Mouse (Mus musculus) olfactory bulb, adult 2 months (tissue): ENCODE measurements at regions not wholly inside any gene's neighbourhood (a gene's known extent, or its start where the extent isn't known, plus 50 kb on each side); places are given as distances from the start of the nearest gene placed in this dataset.

Source experiments
- H3K27ac ChIP-seq: fragments of 200-500 bp; 2 replicates; pipeline ENCODE4 v1.5.1; 2012; ENCODE audit warnings: low read depth, low read length; ENCODE audit not compliant: insufficient read depth
- H3K4me1 ChIP-seq: fragments of 200-500 bp; 2 replicates; pipeline ENCODE4 v1.6.1; 2012; ENCODE audit warnings: low read length; ENCODE audit not compliant: control insufficient read depth, insufficient read depth
- H3K4me3 ChIP-seq: fragments of 200-500 bp; 2 replicates; pipeline ENCODE4 v1.5.1; 2012; ENCODE audit warnings: mild to moderate bottlenecking, low read depth, low read length, moderate library complexity; ENCODE audit not compliant: insufficient read depth
- CTCF ChIP-seq: fragments of 200-500 bp; IDR thresholded peaks from 2 replicates; pipeline ENCODE4 v1.5.1; 2012; ENCODE audit warnings: low read depth, mild to moderate bottlenecking, low read length, moderate library complexity; ENCODE audit not compliant: insufficient read depth
- POLR2A ChIP-seq: fragments of 200-500 bp; IDR thresholded peaks from 2 replicates; pipeline ENCODE4 v1.6.1; 2012; ENCODE audit warnings: mild to moderate bottlenecking, low read depth, low read length, moderate library complexity; ENCODE audit not compliant: insufficient read depth
- WGBS: fragments of 180-500 bp; shearing (Covaris S2); methylation state at CpG from one replicate; pipeline ENCODE4 v1.1.7; 2018; 5-methylcytosine and 5-hydroxymethylcytosine counted together

DNA sequence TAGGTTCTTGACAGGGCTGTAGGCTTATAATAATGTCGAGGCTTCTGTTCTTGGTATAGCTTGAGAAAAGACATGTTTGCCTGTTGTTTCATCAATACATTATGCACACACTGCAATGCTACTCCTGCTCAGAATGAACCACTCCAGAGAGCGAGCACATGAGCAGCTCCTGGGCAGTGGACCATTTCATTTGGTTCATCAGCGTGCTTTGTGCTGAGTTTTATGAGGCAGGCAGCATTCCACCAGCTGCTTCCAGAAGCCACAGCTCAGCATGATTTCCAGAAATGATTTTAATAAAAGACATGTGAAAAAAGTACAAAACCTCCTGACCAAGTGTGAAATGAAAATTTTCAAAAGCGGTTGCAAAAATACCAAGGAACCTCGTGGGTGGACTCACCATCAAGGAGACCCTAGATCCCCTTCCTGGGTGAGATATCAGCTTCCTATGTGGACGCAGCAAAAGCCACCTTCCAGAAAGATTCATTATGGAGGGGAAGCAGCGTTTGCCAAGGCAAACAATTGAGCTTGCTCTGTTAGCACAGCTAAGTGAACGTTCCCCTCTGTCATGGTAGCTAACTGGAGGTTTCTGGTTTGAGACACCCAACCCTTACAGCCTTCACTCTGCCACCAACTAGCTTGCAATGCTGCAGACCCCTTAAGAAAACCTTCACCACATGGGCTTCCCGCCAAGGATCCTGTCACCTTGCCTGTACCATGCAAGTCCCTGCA is 104.1 kb downstream of the Cxcl12 start:
- Histone ChIP-seq H3K4me3 (no peak overlapping the region), H3K4me1 (peaks cover 8% of the 10 kb centered on the region), H3K27ac (no peak overlapping the region)
- WGBS, result 79% methylated on average over 9 of the region's 9 CpGs
- TF ChIP-seq POLR2A (no peak), CTCF (no peak)

DNA sequence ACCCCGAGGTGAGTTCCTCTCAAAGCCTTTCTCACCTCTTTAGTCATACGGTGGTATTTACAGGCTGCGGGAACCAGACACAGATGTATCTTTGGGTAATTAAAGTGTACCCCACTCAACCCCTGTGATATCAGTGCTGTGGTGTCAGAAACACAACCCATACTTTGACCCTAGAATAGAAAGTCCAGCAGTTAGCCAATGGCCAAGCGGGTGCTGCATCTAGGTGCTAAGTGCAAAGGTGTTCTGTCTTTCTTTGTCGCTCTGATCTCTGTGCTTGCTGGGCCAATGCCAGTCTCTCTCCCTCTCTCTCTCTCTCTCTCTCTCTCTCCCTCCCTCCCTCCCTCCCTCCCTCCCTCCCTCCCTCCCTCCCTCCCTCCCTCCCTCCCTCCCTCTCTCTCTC is 107.6 kb downstream of the Cxcl12 start:
- 88% methylated on average over 5 of the region's 5 CpGs for WGBS
- TF ChIP-seq POLR2A, result no peak
- TF ChIP-seq CTCF, result no peak
- peaks cover 8% of the 10 kb centered on the region for H3K4me1 ChIP-seq
- H3K4me3 ChIP-seq, result no peak overlapping the region
- no peak overlapping the region for H3K27ac ChIP-seq

DNA sequence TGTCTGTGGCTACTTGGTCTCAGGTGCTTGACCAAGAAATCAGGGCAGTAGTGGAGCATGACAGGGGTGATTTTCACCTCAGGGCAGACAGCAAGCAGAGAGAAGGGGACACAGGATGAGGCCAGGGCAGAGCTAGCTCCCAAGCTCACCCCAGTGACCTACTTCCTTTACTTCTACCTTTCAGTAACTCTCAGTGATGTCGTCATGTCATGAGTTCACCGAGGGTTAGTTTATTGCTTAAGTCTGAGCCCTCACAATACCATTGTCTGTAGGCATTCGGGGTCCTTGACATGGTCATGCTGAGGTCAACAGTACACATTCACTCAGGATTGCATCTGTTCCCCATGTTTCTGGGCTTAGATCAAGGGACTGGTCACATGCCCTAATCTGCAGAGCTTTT is 108.5 kb downstream of the Cxcl12 start:
- no peak overlapping the region for H3K27ac ChIP-seq
- peaks cover 1% of the 10 kb centered on the region; the same call in 1 of the 2 replicates for H3K4me1 ChIP-seq
- no peak overlapping the region for H3K4me3 ChIP-seq
- TF ChIP-seq POLR2A, result no peak
- no peak for TF ChIP-seq CTCF
- WGBS, result 86% methylated on average over 3 of the region's 3 CpGs

DNA sequence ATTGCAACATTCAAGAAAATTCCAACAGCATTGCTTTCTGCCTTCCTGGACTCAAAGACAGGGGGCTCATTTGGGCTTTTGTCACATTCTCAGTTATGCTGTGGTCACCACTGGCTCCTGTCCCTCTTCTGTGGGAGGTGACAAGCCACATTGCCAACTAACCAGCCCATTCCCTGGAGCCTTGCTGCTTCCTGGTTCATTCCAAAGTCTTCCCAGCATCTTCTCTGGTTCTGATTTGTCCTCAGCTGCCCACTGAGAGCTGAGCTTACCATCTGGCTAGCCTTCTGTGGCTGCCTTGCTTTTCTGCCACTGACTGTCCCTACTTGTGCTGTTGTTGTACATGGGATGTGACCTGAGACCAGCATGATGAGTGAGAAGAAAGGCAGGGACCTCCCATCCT is 111.0 kb downstream of the Cxcl12 start:
- Histone ChIP-seq H3K4me3 (no peak overlapping the region), H3K4me1 (no peaks in the 10 kb centered on the region), H3K27ac (no peak overlapping the region)
- TF ChIP-seq CTCF (no peak), POLR2A (no peak)

DNA sequence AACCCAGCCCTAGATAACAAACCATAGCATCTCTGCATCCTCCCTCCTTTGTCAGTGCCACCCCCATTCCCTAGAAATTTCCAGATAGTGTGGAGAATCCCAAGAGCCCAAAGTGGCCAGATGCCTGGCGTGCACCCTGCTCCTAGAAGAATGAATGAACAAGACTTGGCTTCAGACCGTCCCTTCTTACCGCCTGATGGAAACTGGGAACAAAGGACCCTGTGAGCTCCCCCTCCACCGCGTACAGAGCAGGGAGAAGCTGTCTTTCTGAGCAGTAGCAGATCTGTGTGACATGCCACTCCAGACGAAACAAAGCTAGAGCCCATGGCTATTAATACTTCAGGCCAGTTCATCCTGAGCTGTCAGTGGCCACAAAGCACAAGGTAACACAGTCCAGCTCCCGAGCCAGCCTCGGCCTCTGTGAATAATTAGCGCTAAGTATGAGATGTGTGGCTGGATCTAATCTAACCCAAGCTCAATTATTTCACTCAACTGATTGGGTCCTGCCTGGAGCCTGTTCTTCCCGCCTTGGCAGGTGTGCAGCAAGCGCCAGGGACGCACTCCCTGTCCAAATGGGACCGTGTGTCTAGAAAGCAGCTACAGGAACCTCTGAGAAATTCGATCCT is 111.6 kb downstream of the Cxcl12 start:
- H3K4me3 ChIP-seq, result no peak overlapping the region
- H3K4me1 ChIP-seq, result no peaks in the 10 kb centered on the region
- no peak overlapping the region for H3K27ac ChIP-seq
- 66% methylated on average over 14 of the region's 14 CpGs for WGBS
- TF ChIP-seq CTCF (no peak), POLR2A (no peak)

DNA sequence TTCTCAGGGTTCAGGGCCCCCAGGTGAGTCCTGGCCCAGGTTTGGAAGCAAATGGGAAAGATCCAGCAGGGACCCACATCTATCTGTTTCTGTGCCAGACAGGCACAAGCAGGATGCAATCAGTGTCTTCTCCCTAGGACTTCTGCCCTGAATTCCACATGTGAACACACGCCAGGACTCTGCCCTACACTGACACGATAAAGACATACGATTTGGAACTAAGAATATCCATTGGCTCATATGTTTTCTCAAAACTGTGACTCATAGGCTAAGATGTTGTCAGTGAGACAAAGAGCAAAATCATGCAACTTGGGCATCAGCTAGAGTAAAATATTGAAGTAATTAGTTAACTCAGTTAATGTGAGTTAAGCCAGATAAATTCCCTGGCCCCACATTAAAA is 112.6 kb downstream of the Cxcl12 start:
- no peaks in the 10 kb centered on the region for H3K4me1 ChIP-seq
- no peak overlapping the region for H3K27ac ChIP-seq
- TF ChIP-seq POLR2A (no peak), CTCF (no peak)
- no peak overlapping the region for H3K4me3 ChIP-seq
- WGBS, result 54% methylated on average over 3 of the region's 3 CpGs

DNA sequence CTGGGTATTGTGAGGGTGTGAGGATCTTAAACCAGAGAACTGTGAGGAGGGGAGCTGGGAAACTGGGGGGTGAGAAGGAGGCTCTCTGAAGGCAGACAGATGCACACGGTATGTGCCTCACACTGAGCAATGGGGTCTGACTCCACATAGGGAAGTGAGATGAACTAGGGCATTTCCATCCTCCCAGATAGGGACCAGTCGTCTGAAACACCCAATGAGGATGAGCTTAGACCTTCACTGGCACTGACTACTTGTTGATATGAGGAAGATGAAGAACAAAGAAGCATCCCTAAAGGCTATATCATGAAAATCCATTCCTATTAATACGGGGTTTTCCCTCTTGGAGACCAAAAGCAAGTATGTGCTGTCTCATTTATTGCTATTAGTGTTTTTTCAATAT is 115.3 kb downstream of the Cxcl12 start:
- Histone ChIP-seq H3K4me3 (no peak overlapping the region), H3K4me1 (no peaks in the 10 kb centered on the region), H3K27ac (no peak overlapping the region)
- TF ChIP-seq CTCF (no peak), POLR2A (no peak)
- WGBS, result 84% methylated on average over 3 of the region's 3 CpGs

DNA sequence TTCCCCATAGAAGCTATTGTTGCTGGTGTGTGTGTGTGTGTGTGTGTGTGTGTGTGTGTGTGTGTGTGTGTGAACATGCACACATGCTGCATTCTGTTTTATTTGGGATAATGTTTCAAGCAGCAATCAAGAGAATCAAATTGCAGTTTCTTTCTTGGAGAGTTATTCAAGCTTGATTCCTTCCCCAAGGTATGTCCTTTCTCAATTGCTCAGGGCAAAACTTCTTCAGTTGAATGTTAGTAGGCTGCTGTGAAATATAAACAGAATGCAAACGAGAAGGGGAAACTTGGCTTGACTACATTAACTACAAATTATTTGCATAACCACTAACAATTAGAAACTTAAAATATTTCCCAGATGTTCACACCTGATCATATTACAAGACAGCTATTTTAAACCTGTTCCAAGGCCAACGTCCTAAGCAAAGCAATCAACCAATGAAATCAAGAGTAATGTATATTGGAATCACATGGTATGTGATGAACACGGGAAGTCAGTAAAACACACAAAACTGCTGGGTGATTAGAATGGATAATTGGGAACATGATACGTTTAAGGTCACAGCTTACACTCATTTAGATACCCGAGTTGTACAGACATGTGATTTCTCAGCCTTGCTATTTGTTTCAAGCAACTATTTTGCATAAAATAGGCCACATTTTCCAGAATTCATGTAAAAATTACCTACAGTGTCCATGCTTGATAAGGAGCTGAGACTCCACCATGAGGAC is 116.2 kb downstream of the Cxcl12 start:
- WGBS, result 73% methylated on average over 5 of the region's 5 CpGs
- H3K27ac ChIP-seq, result no peak overlapping the region
- no peak overlapping the region for H3K4me3 ChIP-seq
- H3K4me1 ChIP-seq, result no peaks in the 10 kb centered on the region
- no peak for TF ChIP-seq POLR2A
- TF ChIP-seq CTCF, result no peak

DNA sequence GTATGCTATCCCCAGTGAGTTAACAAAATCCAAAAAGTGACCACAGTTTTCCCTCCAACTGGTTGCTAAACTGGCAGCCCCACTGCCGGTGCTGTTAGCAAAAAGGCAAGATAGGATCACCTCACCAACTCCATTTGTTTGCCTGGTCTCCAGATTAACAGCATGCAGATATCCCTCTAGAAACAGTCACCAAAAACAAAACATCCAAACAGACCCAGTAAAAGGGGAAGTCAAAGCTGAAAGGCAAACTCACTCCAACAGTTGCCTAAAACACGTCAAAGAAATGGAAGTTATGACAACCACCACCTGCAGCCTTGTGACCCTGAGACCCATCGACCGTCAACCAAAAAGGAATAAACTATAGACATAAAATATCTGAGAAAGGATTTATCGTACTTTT is 119.1 kb downstream of the Cxcl12 start:
- Histone ChIP-seq H3K4me3 (no peak overlapping the region), H3K4me1 (no peaks in the 10 kb centered on the region), H3K27ac (no peak overlapping the region)
- WGBS, result 94% methylated on average over 5 of the region's 5 CpGs
- no peak for TF ChIP-seq CTCF
- no peak for TF ChIP-seq POLR2A
